ENCODE assay signal across 22 mouse cellular contexts in the genomic region with DNA sequence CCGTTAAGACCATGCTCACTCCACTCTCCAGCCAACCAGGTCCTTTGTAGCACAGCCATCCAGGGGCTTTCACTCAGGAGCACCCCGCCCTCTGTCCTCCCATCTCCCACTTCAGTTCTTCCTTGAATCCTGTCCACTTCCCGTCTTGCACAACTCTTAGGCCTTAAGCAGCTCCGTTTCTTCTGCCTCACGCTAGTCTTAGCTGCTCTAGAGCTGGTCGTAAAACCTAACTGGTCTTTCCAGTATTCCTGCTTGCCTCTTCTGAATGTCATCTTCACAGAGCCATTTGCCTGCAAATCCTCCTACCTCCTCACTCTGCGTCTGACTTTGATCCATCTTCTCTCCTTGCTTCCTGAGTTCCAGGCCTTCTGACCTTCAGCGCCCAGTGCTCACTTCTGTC. TPM values are rescaled to one million over a fixed set of nuclear protein-coding genes. Genes with fewer than 3 reads are reported as not detected.
A peak's percentile ranks its signal among the peaks of the same experiment; 100 is the strongest.
DNase-seq lines count a peak whose midpoint lies in the region; ATAC-seq and TF ChIP-seq lines count a peak whose summit lies in the region.
"Had no signal": no experiment of that assay in that cellular context is flagged by ENCODE, and none has a peak within 500 bp of the region (broad histone marks: within the 10 kb centered on the region; RNA-seq: fewer than 3 reads in every experiment).

No protein-coding gene starts in this region.

- no peaks in the 10 kb centered on the region for H3K36me3 ChIP-seq in intestine, postnatal 0 days (ENCODE audit: control insufficient read depth, insufficient read depth)
- H3K36me3 ChIP-seq in liver, embryonic 11.5 days (ENCODE audit: control insufficient read depth, insufficient read depth, low read length) = no peaks in the 10 kb centered on the region
- H3K36me3 ChIP-seq: heart, embryonic 10.5 days; heart, embryonic 13.5 days; hindbrain, embryonic 12.5 days; hindbrain, embryonic 15.5 days had no signal

- no peak overlapping the region for H3K27ac ChIP-seq in intestine, postnatal 0 days (ENCODE audit: low read depth, low read length)
- no peak overlapping the region for H3K27ac ChIP-seq in liver, embryonic 11.5 days (ENCODE audit: low read depth, low read length)
- H3K27ac ChIP-seq: heart, adult 2 months; heart, embryonic 10.5 days; heart, embryonic 13.5 days; hindbrain, embryonic 12.5 days; hindbrain, embryonic 15.5 days had no signal

- no peaks in the 10 kb centered on the region for H3K4me1 ChIP-seq in intestine, postnatal 0 days (replicated peaks; ENCODE audit: control insufficient read depth, insufficient read depth, low read length)
- no peaks in the 10 kb centered on the region for H3K4me1 ChIP-seq in liver, embryonic 11.5 days (replicated peaks; ENCODE audit: control insufficient read depth, insufficient read depth, low read length)
- H3K4me1 ChIP-seq: heart, embryonic 13.5 days; hindbrain, embryonic 12.5 days; hindbrain, embryonic 15.5 days had no signal

- WGBS in intestine, postnatal 0 days = 47% methylated on average over 8 of the region's 8 CpGs
- 82% methylated on average over 8 of the region's 8 CpGs for WGBS in liver, embryonic 11.5 days

- DNase-seq in urinary bladder, postnatal 14 days (ENCODE audit: low spot score) = peak; percentile 10
- DNase-seq in urinary bladder, adult 2 months (ENCODE audit: low spot score) = no peak
- peak; percentile 77 for DNase-seq in gonadal fat pad, adult 2 months (ENCODE audit: low read depth)
- DNase-seq in liver, embryonic 11.5 days (ENCODE audit: low spot score) = no peak
- DNase-seq in layer of hippocampus, postnatal 25 days (ENCODE audit: extremely low spot score in 1 of 2, low spot score in 1 of 2) = no peak
- DNase-seq: adrenal gland, adult 8-10 months; adrenal gland, postnatal 25 days; cerebellum, adult 11-12 months; cerebellum, adult 8-10 months; cerebellum, postnatal 14 days; forebrain, postnatal 0 days; gastrocnemius, postnatal 25 days; heart, adult 2 months; heart, postnatal 14 days had no signal

- H3K4me2 ChIP-seq in intestine, postnatal 0 days (replicated peaks; ENCODE audit: low read depth) = no peak overlapping the region
- no peak overlapping the region for H3K4me2 ChIP-seq in liver, embryonic 11.5 days
- H3K4me2 ChIP-seq: heart, embryonic 13.5 days; hindbrain, embryonic 12.5 days; hindbrain, embryonic 15.5 days had no signal

- no peaks in the 10 kb centered on the region for H3K27me3 ChIP-seq in intestine, postnatal 0 days (replicated peaks; ENCODE audit: control insufficient read depth, insufficient read depth, low read length)
- no peaks in the 10 kb centered on the region for H3K27me3 ChIP-seq in liver, embryonic 11.5 days (replicated peaks; ENCODE audit: control insufficient read depth, insufficient read depth, low read length)
- H3K27me3 ChIP-seq: heart, embryonic 13.5 days; hindbrain, embryonic 12.5 days; hindbrain, embryonic 15.5 days had no signal

- no peak overlapping the region for H3K9ac ChIP-seq in intestine, postnatal 0 days (ENCODE audit: low read depth, low read length)
- H3K9ac ChIP-seq in liver, embryonic 11.5 days (ENCODE audit: low read depth, low read length) = no peak overlapping the region
- H3K9ac ChIP-seq: forebrain, postnatal 0 days; heart, embryonic 13.5 days; hindbrain, embryonic 12.5 days; hindbrain, embryonic 15.5 days had no signal

- ATAC-seq in intestine, postnatal 0 days = peak; percentile 84
- no peak for ATAC-seq in liver, embryonic 11.5 days (replicated peaks; ENCODE audit: low FRiP score)
- ATAC-seq: activated CD4-positive, CD25-positive, alpha-beta regulatory T cell, adult 4 months; CD4-positive, CD25-positive, alpha-beta regulatory T cell, adult 4 months; forebrain, embryonic 14.5 days; forebrain, postnatal 0 days had no signal

- no peak for TF ChIP-seq CTCF in intestine, postnatal 0 days (IDR thresholded peaks at IDR 0.05; ENCODE audit: low read depth)

- H3K4me3 ChIP-seq in intestine, postnatal 0 days (ENCODE audit: low read depth, low read length) = no peak overlapping the region
- no peak overlapping the region for H3K4me3 ChIP-seq in liver, embryonic 11.5 days (ENCODE audit: low read depth, low read length)
- H3K4me3 ChIP-seq: heart, adult 2 months; heart, embryonic 10.5 days; heart, embryonic 13.5 days; hindbrain, embryonic 12.5 days; hindbrain, embryonic 15.5 days had no signal

- no peaks in the 10 kb centered on the region for H3K9me3 ChIP-seq in intestine, postnatal 0 days (ENCODE audit: control insufficient read depth)
- H3K9me3 ChIP-seq in liver, embryonic 11.5 days (ENCODE audit: control insufficient read depth, low read length) = no peaks in the 10 kb centered on the region
- H3K9me3 ChIP-seq: heart, embryonic 10.5 days; heart, embryonic 13.5 days; hindbrain, embryonic 12.5 days; hindbrain, embryonic 15.5 days had no signal

RNA-seq across cellular contexts. Expression of a gene that starts 24.2 kb away (rescaled TPM):
- polyA plus RNA-seq in urinary bladder, adult 2 months (2012; rRNA removed) = 19.4 and 21.3 TPM in 2 replicates
- polyA plus RNA-seq in gonadal fat pad, adult 2 months (2012; rRNA removed) = 5.4 and 6.1 TPM in 2 replicates
- polyA plus RNA-seq in intestine, postnatal 0 days (2015; fragmentation: Nextera tagmentation; extraction: Ambion mirVana) = 4.6 and 4.9 TPM in 2 replicates
- 3.2 and 4.1 TPM in 2 replicates for polyA plus RNA-seq in liver, embryonic 11.5 days (2014; fragmentation: Nextera tagmentation; extraction: Ambion mirVana)
- 10 to 100 TPM; 28.8 to 29.9 TPM for total RNA-seq in layer of hippocampus, postnatal 25 days (2021)

Comparison
In these comparisons a context has a peak if more than half of its experiments do, and no peak if none do; other contexts are left out.
1. DNase-seq: peak in urinary bladder, postnatal 14 days (single experiment) and gonadal fat pad, adult 2 months (single experiment); none in urinary bladder, adult 2 months (single experiment), liver, embryonic 11.5 days (single experiment) and layer of hippocampus, postnatal 25 days (0 of 2).